15 mouse cellular contexts compared by ENCODE assay signal in the genomic region with DNA sequence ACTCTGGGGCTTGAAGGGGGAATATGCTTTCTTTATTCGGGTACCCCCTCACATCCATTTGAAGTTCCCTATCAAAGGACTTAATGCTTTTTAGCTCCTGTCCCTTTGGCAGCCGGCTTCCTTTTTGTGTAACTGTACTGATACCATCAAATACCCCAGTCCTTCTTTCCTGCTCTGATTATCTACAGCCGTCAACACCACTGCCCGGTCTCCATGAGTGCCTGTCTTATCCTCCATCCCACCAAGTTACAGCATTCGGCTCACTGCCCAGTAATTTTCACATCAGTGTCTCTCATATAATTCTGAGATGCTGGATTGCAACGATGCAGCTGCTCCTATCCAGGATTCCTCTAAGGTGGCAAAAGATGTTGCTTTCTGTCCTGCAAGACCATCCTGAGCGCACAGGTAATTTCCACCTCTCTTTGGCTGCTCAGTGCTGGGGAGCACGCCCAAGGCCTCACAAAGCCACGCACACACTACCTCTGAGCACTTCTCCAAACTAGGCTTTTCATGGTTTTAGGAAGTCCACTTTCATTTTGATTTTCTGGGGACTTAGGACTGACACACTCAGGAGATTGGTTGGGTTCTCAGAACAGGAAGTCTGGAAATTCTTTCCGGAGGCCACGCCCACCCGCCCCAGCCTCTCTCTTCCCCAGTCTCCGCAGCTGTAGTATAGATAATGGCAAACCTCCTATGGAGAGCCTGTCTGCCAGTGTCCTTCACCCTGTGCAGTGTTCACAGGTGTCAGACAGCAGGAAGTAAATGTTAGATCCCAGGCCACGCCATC.
DNase-seq lines count a peak whose midpoint lies in the region; ATAC-seq and TF ChIP-seq lines count a peak whose summit lies in the region.
"Had no signal": no experiment of that assay in that cellular context is flagged by ENCODE, and none has a peak within 500 bp of the region (broad histone marks: within the 10 kb centered on the region; RNA-seq: fewer than 3 reads in every experiment).

No protein-coding gene starts in this region.

- H3K4me2 ChIP-seq in midbrain, embryonic 13.5 days (replicated peaks), result no peak overlapping the region
- no peak overlapping the region for H3K4me2 ChIP-seq in midbrain, postnatal 0 days (ENCODE audit: low read depth, low read length, poor library complexity, severe bottlenecking)
- peak overlapping the region; percentile 12 for H3K4me2 ChIP-seq in myocyte (ENCODE audit: low read depth)

- peak overlapping the region; percentile 10; the same call in 1 of the 2 replicates for H3K27ac ChIP-seq in heart, embryonic 10.5 days
- H3K27ac ChIP-seq in midbrain, embryonic 13.5 days, result 0 out of 2 replicates have a peak overlapping the region, but pooled peaks have one; percentile 30
- no peak overlapping the region for H3K27ac ChIP-seq in midbrain, postnatal 0 days (ENCODE audit: low read depth, low read length)

- peaks cover 10% of the 10 kb centered on the region for H3K4me1 ChIP-seq in heart, embryonic 10.5 days
- no peaks in the 10 kb centered on the region for H3K4me1 ChIP-seq in midbrain, embryonic 13.5 days (replicated peaks)
- no peaks in the 10 kb centered on the region for H3K4me1 ChIP-seq in midbrain, postnatal 0 days (ENCODE audit: insufficient read depth, low read length)

- H3K36me3 ChIP-seq in heart, embryonic 10.5 days, result no peaks in the 10 kb centered on the region
- no peaks in the 10 kb centered on the region for H3K36me3 ChIP-seq in midbrain, embryonic 13.5 days
- no peaks in the 10 kb centered on the region for H3K36me3 ChIP-seq in midbrain, postnatal 0 days (ENCODE audit: insufficient read depth, low read length)
- H3K36me3 ChIP-seq in myocyte (ENCODE audit: control insufficient read depth, insufficient read depth), result no peaks in the 10 kb centered on the region

- no peaks in the 10 kb centered on the region for H3K27me3 ChIP-seq in heart, embryonic 10.5 days (ENCODE audit: insufficient read depth, poor library complexity, severe bottlenecking)
- no peaks in the 10 kb centered on the region for H3K27me3 ChIP-seq in midbrain, embryonic 13.5 days
- no peaks in the 10 kb centered on the region for H3K27me3 ChIP-seq in midbrain, postnatal 0 days (ENCODE audit: insufficient read depth, low read length)
- H3K27me3 ChIP-seq in myocyte (ENCODE audit: control insufficient read depth, insufficient read depth, insufficient read length), result no peaks in the 10 kb centered on the region
- H3K27me3 ChIP-seq: Patski had no signal

- peak overlapping the region; percentile 36; the same call in 1 of the 2 replicates for H3K4me3 ChIP-seq in heart, embryonic 10.5 days
- no peak overlapping the region for H3K4me3 ChIP-seq in midbrain, embryonic 13.5 days (replicated peaks)
- no peak overlapping the region for H3K4me3 ChIP-seq in midbrain, postnatal 0 days (ENCODE audit: low read depth, low read length)
- H3K4me3 ChIP-seq in myocyte, result no peak overlapping the region

- WGBS in heart, embryonic 10.5 days, result 39% methylated on average over 14 of the region's 14 CpGs
- 74% methylated on average over 14 of the region's 14 CpGs for WGBS in midbrain, embryonic 13.5 days
- 65% methylated on average over 14 of the region's 14 CpGs for WGBS in midbrain, postnatal 0 days

- no peak overlapping the region for H3ac ChIP-seq in myocyte (ENCODE audit: control insufficient read depth, insufficient read length)

- intact Hi-C loops in heart, postnatal 10 days (cut with DNase I), result no loop called here

- no peak for TF ChIP-seq CTCF in midbrain, postnatal 0 days (IDR thresholded peaks at IDR 0.05)

- no peaks in the 10 kb centered on the region for H3K9me3 ChIP-seq in heart, embryonic 10.5 days
- H3K9me3 ChIP-seq in midbrain, embryonic 13.5 days, result no peaks in the 10 kb centered on the region
- H3K9me3 ChIP-seq in midbrain, postnatal 0 days (ENCODE audit: low read length), result no peaks in the 10 kb centered on the region

- no peak; the same call in 1 of the 2 replicates for ATAC-seq in midbrain, embryonic 13.5 days
- ATAC-seq in midbrain, postnatal 0 days (ENCODE audit: low FRiP score), result no peak
- peak; percentile 89 for ATAC-seq in granulocyte monocyte progenitor cell, adult 5-6 weeks (replicated peaks; ENCODE audit: poor library complexity, severe bottlenecking)
- ATAC-seq: Patski had no signal

- no peak for TF ChIP-seq POLR2A in myocyte (IDR thresholded peaks at IDR 0.05; ENCODE audit: insufficient read length, low read depth)

- no peak for DNase-seq in heart, embryonic 10.5 days (ENCODE audit: low spot score)
- DNase-seq in heart, postnatal 10 days, result no peak
- no peak for DNase-seq in midbrain, postnatal 0 days (ENCODE audit: low spot score)
- DNase-seq in adrenal gland, adult 2 months, result no peak
- DNase-seq: adrenal gland, postnatal 14 days; cerebellum, adult 11 months; gastrocnemius, postnatal 10 days; kidney, postnatal 14 days; layer of hippocampus, postnatal 36 days; lung, postnatal 10 days; thymus, adult 2 months had no signal

- H3K79me2 ChIP-seq in myocyte (ENCODE audit: control insufficient read depth, insufficient read depth), result no peaks in the 10 kb centered on the region

- no peak overlapping the region for H3K9ac ChIP-seq in midbrain, embryonic 13.5 days (replicated peaks)
- H3K9ac ChIP-seq in midbrain, postnatal 0 days (replicated peaks; ENCODE audit: low read length, poor library complexity, severe bottlenecking), result no peak overlapping the region

TF ChIP-seq in myocyte, 11 proteins besides CTCF, POLR2A, EP300 and RAD21:
- TF ChIP-seq REST (IDR thresholded peaks at IDR 0.05; ENCODE audit: insufficient read depth, insufficient read length) (no peak), TCF3 (IDR thresholded peaks at IDR 0.05; ENCODE audit: insufficient read length, low read depth) (no peak), MYOG (IDR thresholded peaks at IDR 0.05; ENCODE audit: control insufficient read depth in 1 of 3, insufficient read depth in 1 of 3, insufficient read length in 2 of 3, low read depth in 2 of 3) (no peak), E2F4 (IDR thresholded peaks at IDR 0.05; ENCODE audit: insufficient read depth) (no peak), MAX (IDR thresholded peaks at IDR 0.05; ENCODE audit: low read depth) (no peak), TCF12 (IDR thresholded peaks at IDR 0.05; ENCODE audit: insufficient read depth, poor library complexity, severe bottlenecking) (no peak), CEBPB (IDR thresholded peaks at IDR 0.05; ENCODE audit: insufficient read depth, poor library complexity, severe bottlenecking) (no peak), SRF (IDR thresholded peaks at IDR 0.05; ENCODE audit: control insufficient read depth, insufficient read length, low read depth) (no peak), POLR2AphosphoS2 (IDR thresholded peaks at IDR 0.05; ENCODE audit: insufficient read length, low read depth) (no peak), USF1 (IDR thresholded peaks at IDR 0.05; ENCODE audit: low read depth) (no peak), MYOD1 (IDR thresholded peaks at IDR 0.05; ENCODE audit: control insufficient read depth in 1 of 3, insufficient read length in 2 of 3, low read depth in 2 of 3) (no peak)
